In genomic region chr11:103801128-103801527, GRCm38 (mm10) we compare ENCODE assay signal across 16 mouse cellular contexts. TPM values are rescaled to one million over a fixed set of nuclear protein-coding genes. Genes with fewer than 3 reads are reported as not detected.
DNase-seq lines count a peak whose midpoint lies in the region.
"Had no signal": no experiment of that assay in that cellular context is flagged by ENCODE, and none has a peak within 500 bp of the region (broad histone marks: within the 10 kb centered on the region; RNA-seq: fewer than 3 reads in every experiment).

No protein-coding gene starts in this region.

- intact Hi-C loops in left cerebral cortex, postnatal 4 days (cut with DNase I) = no loop called here

- peak; percentile 27 for DNase-seq in adrenal gland, postnatal 14 days
- no peak for DNase-seq in adrenal gland, postnatal 4 days (ENCODE audit: low spot score in 2 of 2)
- peak; percentile 27 for DNase-seq in left cerebral cortex, postnatal 4 days
- no peak for DNase-seq in left cerebral cortex, adult 11 months (ENCODE audit: low spot score)
- peak; percentile 50 for DNase-seq in adrenal gland, postnatal 25 days
- peak; percentile 13 for DNase-seq in lung, postnatal 14 days
- DNase-seq in layer of hippocampus, postnatal 10 days (ENCODE audit: low spot score in 2 of 2) = no peak
- DNase-seq: cerebellum, adult 2 months; gastrocnemius, adult 2 months; heart, postnatal 36 days; kidney, adult 9 months; kidney, postnatal 14 days; layer of hippocampus, postnatal 36 days; right cerebral cortex, postnatal 14 days; thymus, postnatal 14 days had no signal

RNA-seq across cellular contexts. Expression of gene Wnt3, which starts 27.2 kb away (rescaled TPM):
- total RNA-seq in adrenal gland, postnatal 14 days (2021) = 0.15 TPM in 1 of 2 replicates, not detected in the other
- total RNA-seq in adrenal gland, postnatal 4 days (2021) = under 1 TPM; 0.11 to 0.42 TPM
- 1 to 10 TPM; 2.5 to 2.8 TPM for total RNA-seq in left cerebral cortex, postnatal 4 days (2021)
- total RNA-seq in adrenal gland, postnatal 25 days (2021) = 0.15 TPM in 1 of 2 replicates, not detected in the other
- total RNA-seq in layer of hippocampus, postnatal 10 days (2021) = 1 to 10 TPM; 1.1 to 1.8 TPM
- total RNA-seq: common myeloid progenitor, adult 5-6 weeks; heart, postnatal 36 days had no signal

RNA-seq across cellular contexts. Expression of gene Wnt9b, which starts 51.5 kb away (rescaled TPM):
- 0.22 and 0.23 TPM in 2 replicates for total RNA-seq in adrenal gland, postnatal 14 days (2021)
- 1 to 10 TPM in 1 of 2 experiments, under 1 TPM in 1; 0.28 to 1.1 TPM for total RNA-seq in adrenal gland, postnatal 4 days (2021)
- not detected for total RNA-seq in left cerebral cortex, postnatal 4 days (2021)
- total RNA-seq in adrenal gland, postnatal 25 days (2021) = 0.12 TPM in 1 of 2 replicates, not detected in the other
- total RNA-seq in layer of hippocampus, postnatal 10 days (2021) = under 1 TPM; 0.56 to 0.87 TPM
- total RNA-seq: common myeloid progenitor, adult 5-6 weeks had no signal

Comparison
In these comparisons a context has a peak if more than half of its experiments do, and no peak if none do; other contexts are left out.
1. DNase-seq: peak in adrenal gland, postnatal 14 days (single experiment), left cerebral cortex, postnatal 4 days (single experiment), adrenal gland, postnatal 25 days (single experiment) and lung, postnatal 14 days (single experiment); none in adrenal gland, postnatal 4 days (0 of 2), left cerebral cortex, adult 11 months (single experiment) and layer of hippocampus, postnatal 10 days (0 of 2).